Mouse (Mus musculus) kidney, embryonic 15.5 days (tissue): ENCODE data around the gene Wdr4. TPM values are rescaled to one million over a fixed set of nuclear protein-coding genes. Genes with fewer than 3 reads are reported as not detected.

ENCODE experiments used
- ATAC-seq: fragments of 200-750 bp; cut with Nextera tagmentation; replicated peaks from 2 replicates; pipeline ENCODE4 v1.8.0; 2017; ENCODE audit warnings: moderate TSS enrichment; ENCODE audit not compliant: low FRiP score
- H3K27ac ChIP-seq: fragments of 300-500 bp; sonication (generic); 2 replicates; pipeline ENCODE4 v1.5.1; 2015; ENCODE audit warnings: mild to moderate bottlenecking, inconsistent platforms
- H3K27me3 ChIP-seq: fragments of 300-500 bp; sonication (generic); 2 replicates; pipeline ENCODE4 v1.6.1; 2015; ENCODE audit warnings: inconsistent platforms
- H3K36me3 ChIP-seq: fragments of 300-500 bp; sonication (generic); 2 replicates; pipeline ENCODE4 v1.6.1; 2015; ENCODE audit warnings: inconsistent platforms
- H3K4me1 ChIP-seq: fragments of 300-500 bp; sonication (generic); 2 replicates; pipeline ENCODE4 v1.6.1; 2015; ENCODE audit warnings: inconsistent platforms
- H3K4me2 ChIP-seq: fragments of 300-500 bp; sonication (generic); 2 replicates; pipeline ENCODE4 v1.6.1; 2015; ENCODE audit warnings: moderate library complexity, mild to moderate bottlenecking, inconsistent platforms
- H3K4me3 ChIP-seq: fragments of 300-500 bp; sonication (generic); replicated peaks from 2 replicates; pipeline ENCODE4 v1.5.1; 2015; ENCODE audit warnings: mild to moderate bottlenecking, inconsistent platforms
- H3K9ac ChIP-seq: fragments of 300-500 bp; sonication (generic); 2 replicates; pipeline ENCODE4 v1.6.1; 2015; ENCODE audit warnings: mild to moderate bottlenecking, inconsistent platforms
- H3K9me3 ChIP-seq: fragments of 300-500 bp; sonication (generic); replicated peaks from 2 replicates; pipeline ENCODE4 v1.6.1; 2016; ENCODE audit warnings: inconsistent platforms
- WGBS: fragments of 180-500 bp; shearing (Covaris S2); methylation state at CpG from one replicate; pipeline ENCODE4 v1.1.7; 2015; ENCODE audit warnings: mixed read lengths; 5-methylcytosine and 5-hydroxymethylcytosine counted together
- polyA plus RNA-seq: library from polyadenylated mRNA; unstranded; fragments of >200 nt; fragmentation: Nextera tagmentation; extraction: Ambion mirVana; gene quantifications from 2 replicates; pipeline ENCODE4 v1.2.1, GENCODE M21; 2015

Wdr4 gene
- polyA plus RNA-seq, 1 experiment from 2014 or later = 49.6 TPM

DNA sequence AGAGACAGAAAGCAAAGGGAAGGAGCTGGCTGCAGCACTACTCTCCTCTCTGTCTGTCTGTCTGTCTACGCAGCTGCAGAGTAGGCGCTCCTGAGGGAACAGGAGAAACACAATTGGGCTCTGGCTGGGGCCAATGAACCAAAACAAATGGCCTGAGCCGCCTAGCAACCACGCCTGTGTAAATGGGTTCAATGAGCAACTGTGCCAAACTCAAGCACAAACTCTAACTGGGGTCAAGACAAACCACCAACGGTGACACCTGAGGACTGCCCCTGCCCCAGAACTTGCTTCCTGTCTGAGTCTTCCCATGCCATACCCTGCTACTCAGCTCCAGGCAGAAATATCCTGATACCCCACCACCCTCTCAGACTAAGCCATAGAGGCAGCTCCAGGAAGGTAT, 14.8 kb downstream of the Wdr4 start:
- H3K9ac ChIP-seq = no peak overlapping the region

GRCm38 (mm10) chr17:31503936-31504335, 15.8 kb downstream of the Wdr4 start:
- Histone ChIP-seq H3K27me3 (no peaks in the 10 kb centered on the region), H3K4me3 (no peak overlapping the region), H3K4me2 (no peak overlapping the region), H3K4me1 (peaks cover 28% of the 10 kb centered on the region), H3K27ac (no peak overlapping the region), H3K36me3 (peaks cover 92% of the 10 kb centered on the region), H3K9me3 (no peaks in the 10 kb centered on the region), H3K9ac (no peak overlapping the region)
- 90% methylated on average over 2 of the region's 2 CpGs for WGBS
- ATAC-seq = no peak

More for the DNA sequence above, 14.8 kb downstream of the Wdr4 start:
- Histone ChIP-seq H3K4me2 (peak overlapping the region; percentile 21; the same call in 1 of the 2 replicates), H3K9me3 (no peaks in the 10 kb centered on the region), H3K27me3 (no peaks in the 10 kb centered on the region), H3K4me3 (no peak overlapping the region), H3K36me3 (peaks cover 92% of the 10 kb centered on the region), H3K27ac (peak overlapping the region; percentile 83), H3K4me1 (peaks cover 28% of the 10 kb centered on the region)
- peak; percentile 66 for ATAC-seq
- whole genome bisulfite sequencing = 37% methylated on average over 5 of the region's 5 CpGs

DNA sequence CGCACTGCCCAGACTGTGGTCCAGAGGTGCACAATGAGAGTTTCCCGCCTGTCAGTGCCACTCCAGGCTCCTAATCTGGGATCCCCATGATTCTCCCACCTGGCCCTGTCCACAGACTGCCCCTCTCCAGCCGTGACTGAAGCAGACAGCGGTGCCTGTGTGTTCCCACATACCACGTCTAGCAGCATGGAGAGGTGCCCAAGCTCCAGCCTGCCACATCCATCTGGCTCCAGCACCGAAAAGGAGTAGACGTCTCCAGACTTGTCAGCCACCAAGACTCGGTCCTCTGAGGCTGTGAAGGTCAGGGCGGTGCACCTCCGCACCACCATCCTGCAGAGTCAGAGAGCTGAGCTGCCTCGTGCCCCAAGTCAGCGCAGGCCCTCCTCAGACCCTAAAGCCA, 16.4 kb downstream of the Wdr4 start:
- 90% methylated on average over 12 of the region's 12 CpGs for WGBS
- H3K4me3 ChIP-seq = no peak overlapping the region
- H3K9ac ChIP-seq = no peak overlapping the region
- peaks cover 28% of the 10 kb centered on the region for H3K4me1 ChIP-seq
- no peak for ATAC-seq
- H3K27me3 ChIP-seq = no peaks in the 10 kb centered on the region
- H3K4me2 ChIP-seq = no peak overlapping the region
- no peaks in the 10 kb centered on the region for H3K9me3 ChIP-seq
- H3K27ac ChIP-seq = no peak overlapping the region
- H3K36me3 ChIP-seq = peaks cover 93% of the 10 kb centered on the region

- H3K4me3 ChIP-seq = no peak overlapping the region
- H3K27me3 ChIP-seq = no peaks in the 10 kb centered on the region
- H3K36me3 ChIP-seq = peaks cover 93% of the 10 kb centered on the region
- WGBS = 93% methylated on average over 12 of the region's 12 CpGs
- no peak for ATAC-seq
- H3K27ac ChIP-seq = no peak overlapping the region
- no peaks in the 10 kb centered on the region for H3K9me3 ChIP-seq
- H3K4me1 ChIP-seq = peaks cover 28% of the 10 kb centered on the region
- H3K9ac ChIP-seq = no peak overlapping the region
- no peak overlapping the region for H3K4me2 ChIP-seq
Observed at GRCm38 (mm10) chr17:31502261-31502927, 17.4 kb downstream of the Wdr4 start.

DNA sequence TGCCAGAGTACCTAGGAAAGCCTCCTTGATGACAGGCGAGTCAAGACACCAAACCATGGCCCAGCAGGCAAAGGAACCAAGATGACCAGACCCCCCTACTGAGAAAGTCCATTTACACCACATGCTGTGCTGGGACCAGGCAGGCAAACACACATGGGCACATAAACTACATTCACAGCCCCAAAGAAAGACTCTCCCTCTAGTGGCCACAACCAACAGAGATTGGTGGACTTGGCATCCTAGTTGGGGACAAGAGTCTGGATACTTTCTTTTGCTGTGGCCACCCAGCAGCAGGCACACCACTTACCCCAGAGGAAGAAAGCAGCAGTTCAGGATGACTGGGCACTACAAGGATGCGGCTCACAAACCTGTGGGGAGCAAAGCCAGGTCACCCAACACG, 18.9 kb downstream of the Wdr4 start:
- Histone ChIP-seq H3K36me3 (peaks cover 95% of the 10 kb centered on the region), H3K4me2 (no peak overlapping the region), H3K27me3 (no peaks in the 10 kb centered on the region), H3K4me1 (peaks cover 18% of the 10 kb centered on the region), H3K4me3 (no peak overlapping the region), H3K27ac (no peak overlapping the region), H3K9ac (no peak overlapping the region), H3K9me3 (no peaks in the 10 kb centered on the region)
- no peak for ATAC-seq
- 78% methylated on average over 3 of the region's 3 CpGs for WGBS

DNA sequence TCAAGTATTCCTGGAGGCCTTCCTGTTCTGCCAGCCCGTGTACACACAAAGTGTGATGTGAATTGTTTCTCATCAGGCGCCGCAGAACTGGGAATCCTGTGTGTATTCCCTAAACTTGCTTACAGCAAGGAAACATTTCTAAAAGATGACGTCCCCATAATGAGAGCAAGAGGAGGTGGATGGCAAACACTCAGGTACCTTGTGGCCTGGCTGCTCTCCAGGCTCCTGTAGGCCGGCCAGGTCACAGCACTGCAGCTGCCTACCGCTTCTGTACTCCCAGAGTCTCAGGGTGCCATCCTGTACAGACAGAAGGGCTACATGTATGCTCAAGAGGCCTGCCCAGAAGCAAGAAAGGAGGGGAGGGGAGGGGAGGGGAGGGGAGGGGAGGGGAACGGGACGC, 19.4 kb downstream of the Wdr4 start:
- peaks cover 13% of the 10 kb centered on the region for H3K4me1 ChIP-seq
- no peaks in the 10 kb centered on the region for H3K9me3 ChIP-seq
- H3K27ac ChIP-seq = no peak overlapping the region
- no peak overlapping the region for H3K4me2 ChIP-seq
- no peak overlapping the region for H3K4me3 ChIP-seq
- WGBS = 94% methylated on average over 6 of the region's 8 CpGs
- H3K36me3 ChIP-seq = peaks cover 96% of the 10 kb centered on the region
- ATAC-seq = no peak
- H3K9ac ChIP-seq = no peak overlapping the region
- no peaks in the 10 kb centered on the region for H3K27me3 ChIP-seq

DNA sequence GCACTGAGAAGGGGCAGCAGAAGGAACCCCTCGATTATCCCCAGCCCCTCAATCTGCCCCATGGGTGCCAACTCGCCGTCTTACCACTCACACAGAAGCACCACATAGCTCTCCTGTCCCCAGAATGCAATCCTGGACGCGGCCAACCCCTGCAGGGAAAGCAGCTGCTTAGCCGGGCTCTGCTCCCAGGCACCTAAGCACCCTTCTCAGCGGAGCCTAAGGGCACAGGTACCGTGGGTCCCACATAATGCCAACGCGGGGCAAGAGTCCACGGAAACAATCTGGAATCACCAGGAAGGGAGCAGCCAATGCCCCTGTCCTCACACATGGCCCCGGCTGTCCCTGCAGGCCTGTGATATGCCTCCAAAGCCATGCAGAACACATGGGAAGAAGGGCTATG, 20.1 kb downstream of the Wdr4 start:
- Histone ChIP-seq H3K9me3 (no peaks in the 10 kb centered on the region), H3K27ac (no peak overlapping the region), H3K4me3 (no peak overlapping the region), H3K9ac (no peak overlapping the region), H3K36me3 (peaks cover 98% of the 10 kb centered on the region), H3K27me3 (no peaks in the 10 kb centered on the region), H3K4me1 (peaks cover 6% of the 10 kb centered on the region), H3K4me2 (no peak overlapping the region)
- no peak for ATAC-seq
- 92% methylated on average over 12 of the region's 12 CpGs for WGBS

GRCm38 (mm10) chr17:31497726-31498125, 22.1 kb downstream of the Wdr4 start:
- Histone ChIP-seq H3K36me3 (peaks cover 78% of the 10 kb centered on the region), H3K27ac (no peak overlapping the region), H3K9ac (no peak overlapping the region), H3K9me3 (no peaks in the 10 kb centered on the region), H3K4me1 (no peaks in the 10 kb centered on the region), H3K4me3 (no peak overlapping the region), H3K4me2 (no peak overlapping the region), H3K27me3 (no peaks in the 10 kb centered on the region)
- ATAC-seq = no peak
- WGBS = 85% methylated on average over 6 of the region's 6 CpGs

- no peaks in the 10 kb centered on the region for H3K4me1 ChIP-seq
- H3K9ac ChIP-seq = no peak overlapping the region
- no peak for ATAC-seq
- H3K9me3 ChIP-seq = no peaks in the 10 kb centered on the region
- no peak overlapping the region for H3K4me3 ChIP-seq
- no peaks in the 10 kb centered on the region; the same call in 1 of the 2 replicates for H3K27me3 ChIP-seq
- H3K36me3 ChIP-seq = peaks cover 51% of the 10 kb centered on the region
- whole genome bisulfite sequencing = 85% methylated on average over 1 of the region's 1 CpGs
- H3K4me2 ChIP-seq = no peak overlapping the region
- no peak overlapping the region for H3K27ac ChIP-seq
Observed at GRCm38 (mm10) chr17:31494989-31495388, 24.8 kb downstream of the Wdr4 start.

- Histone ChIP-seq H3K9me3 (no peaks in the 10 kb centered on the region), H3K9ac (no peak overlapping the region), H3K27ac (no peak overlapping the region), H3K27me3 (no peaks in the 10 kb centered on the region; the same call in 1 of the 2 replicates), H3K4me1 (0 out of 2 replicates have a peak, but pooled peaks cover 7% of the 10 kb centered on the region), H3K36me3 (peaks cover 25% of the 10 kb centered on the region), H3K4me2 (no peak overlapping the region), H3K4me3 (no peak overlapping the region)
- no peak for ATAC-seq
- WGBS = 0% methylated on average over 2 of the region's 2 CpGs
Observed at GRCm38 (mm10) chr17:31492416-31492815, 27.4 kb downstream of the Wdr4 start.

GRCm38 (mm10) chr17:31491355-31491754, 28.4 kb downstream of the Wdr4 start:
- H3K4me1 ChIP-seq = peaks cover 14% of the 10 kb centered on the region; the same call in 1 of the 2 replicates

DNA sequence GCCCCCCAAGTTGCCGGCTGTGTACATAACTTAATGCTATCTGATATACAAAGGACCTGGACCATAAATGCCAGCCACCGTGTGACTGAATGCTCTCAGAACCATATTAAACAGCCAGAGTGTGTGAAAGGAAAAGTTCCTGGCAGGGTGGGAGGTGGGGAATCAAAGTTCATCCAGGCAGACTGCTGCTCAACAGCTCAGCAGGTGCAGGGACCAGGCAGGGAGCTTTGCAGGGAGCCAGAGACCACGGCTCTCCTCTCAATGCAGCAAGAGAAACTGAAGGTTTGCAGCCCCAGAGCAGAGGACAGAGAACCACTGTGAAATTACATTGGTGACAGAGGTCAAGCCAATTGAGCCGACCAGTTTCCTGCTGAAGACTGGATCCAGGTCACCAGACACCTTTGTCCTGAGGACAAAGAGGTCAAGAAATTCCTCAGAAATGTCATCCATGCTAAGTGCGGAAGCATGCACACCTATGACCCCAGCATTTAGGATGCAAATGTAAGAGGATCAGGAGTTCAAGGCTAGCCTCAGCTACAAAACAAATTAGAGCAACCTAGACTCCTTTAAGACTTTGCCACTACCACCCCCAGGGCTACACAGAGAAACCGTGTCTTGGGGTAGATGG, 32.2 kb downstream of the Wdr4 start:
- peaks cover 15% of the 10 kb centered on the region; the same call in 1 of the 2 replicates for H3K4me1 ChIP-seq
- no peak overlapping the region for H3K4me3 ChIP-seq
- H3K36me3 ChIP-seq = no peaks in the 10 kb centered on the region
- ATAC-seq = no peak
- WGBS = 30% methylated on average over 6 of the region's 6 CpGs
- H3K9me3 ChIP-seq = no peaks in the 10 kb centered on the region
- H3K27me3 ChIP-seq = no peaks in the 10 kb centered on the region; the same call in 1 of the 2 replicates
- H3K27ac ChIP-seq = peak overlapping the region; percentile 45; the same call in 1 of the 2 replicates
- no peak overlapping the region for H3K4me2 ChIP-seq
- no peak overlapping the region for H3K9ac ChIP-seq

More at GRCm38 (mm10) chr17:31491355-31491754, 28.4 kb downstream of the Wdr4 start:
- H3K4me2 ChIP-seq = no peak overlapping the region
- peaks cover 15% of the 10 kb centered on the region for H3K36me3 ChIP-seq
- no peak overlapping the region for H3K9ac ChIP-seq
- no peak for ATAC-seq
- no peak overlapping the region for H3K4me3 ChIP-seq
- no peaks in the 10 kb centered on the region; the same call in 1 of the 2 replicates for H3K27me3 ChIP-seq
- H3K9me3 ChIP-seq = no peaks in the 10 kb centered on the region
- H3K27ac ChIP-seq = no peak overlapping the region
